In genomic region chr10:5841369-5841768, GRCm38 (mm10) we compare ENCODE assay signal across 8 mouse cellular contexts. TPM values are rescaled to one million over a fixed set of nuclear protein-coding genes. Genes with fewer than 3 reads are reported as not detected.
DNase-seq lines count a peak whose midpoint lies in the region; ATAC-seq lines count a peak whose summit lies in the region.

No protein-coding gene starts in this region.

- no peak overlapping the region for H3K27ac ChIP-seq in kidney, embryonic 15.5 days
- H3K27ac ChIP-seq in neural tube, embryonic 11.5 days (ENCODE audit: low read depth, low read length), result no peak overlapping the region

- peak; percentile 57 for DNase-seq in kidney, adult 18-20 months
- peak; percentile 69 for DNase-seq in CD4-positive helper T cell, adult 2 months (ENCODE audit: low read depth, low spot score)
- peak; percentile 53 for DNase-seq in MEL-GATA-1-ER (ENCODE audit: extremely low read depth, low read depth)
- peak; percentile 29 to 46 for DNase-seq in cerebellum, postnatal 36 days
- DNase-seq in kidney, postnatal 10 days, result peak; percentile 80
- DNase-seq in neural tube, embryonic 11.5 days (ENCODE audit: low spot score), result peak; percentile 51

- H3K9me3 ChIP-seq in kidney, embryonic 15.5 days (replicated peaks), result no peaks in the 10 kb centered on the region
- no peaks in the 10 kb centered on the region for H3K9me3 ChIP-seq in neural tube, embryonic 11.5 days (ENCODE audit: control insufficient read depth, low read length)

- H3K4me2 ChIP-seq in kidney, embryonic 15.5 days, result no peak overlapping the region
- H3K4me2 ChIP-seq in neural tube, embryonic 11.5 days (ENCODE audit: low read depth), result no peak overlapping the region

- H3K27me3 ChIP-seq in kidney, embryonic 15.5 days, result no peaks in the 10 kb centered on the region
- no peaks in the 10 kb centered on the region for H3K27me3 ChIP-seq in neural tube, embryonic 11.5 days (ENCODE audit: control insufficient read depth, insufficient read depth, low read length)

- H3K36me3 ChIP-seq in kidney, embryonic 15.5 days, result no peaks in the 10 kb centered on the region
- H3K36me3 ChIP-seq in neural tube, embryonic 11.5 days (ENCODE audit: control insufficient read depth, insufficient read depth, low read length), result no peaks in the 10 kb centered on the region

- ATAC-seq in kidney, embryonic 15.5 days (replicated peaks; ENCODE audit: low FRiP score), result no peak
- ATAC-seq in neural tube, embryonic 11.5 days (ENCODE audit: insufficient read depth, low FRiP score, low TSS enrichment), result no peak
- ATAC-seq in inflammation-experienced regulatory T-cells, adult 6 months, result no peak

- no peak overlapping the region for H3K9ac ChIP-seq in kidney, embryonic 15.5 days
- H3K9ac ChIP-seq in neural tube, embryonic 11.5 days (ENCODE audit: low read length), result no peak overlapping the region

- H3K4me1 ChIP-seq in kidney, embryonic 15.5 days, result no peaks in the 10 kb centered on the region
- no peaks in the 10 kb centered on the region for H3K4me1 ChIP-seq in neural tube, embryonic 11.5 days (ENCODE audit: control insufficient read depth, insufficient read depth, low read length)

- 71% methylated on average over 4 of the region's 4 CpGs for WGBS in kidney, embryonic 15.5 days
- WGBS in neural tube, embryonic 11.5 days, result 86% methylated on average over 4 of the region's 4 CpGs

- H3K4me3 ChIP-seq in kidney, embryonic 15.5 days (replicated peaks), result no peak overlapping the region
- no peak overlapping the region for H3K4me3 ChIP-seq in neural tube, embryonic 11.5 days (ENCODE audit: low read depth, low read length)

RNA-seq across cellular contexts. Expression of gene Mtrf1l, which starts 17.7 kb away (rescaled TPM):
- polyA plus RNA-seq in kidney, embryonic 15.5 days (2015; fragmentation: Nextera tagmentation; extraction: Ambion mirVana), result 14.5 and 15.3 TPM in 2 replicates
- 11.7 and 12.3 TPM in 2 replicates for polyA plus RNA-seq in neural tube, embryonic 11.5 days (2014; fragmentation: Nextera tagmentation; extraction: Ambion mirVana)
- polyA plus RNA-seq in inflammation-experienced regulatory T-cells, adult 6 months (2017; shearing (Covaris generic)), result 1 to 10 TPM; 3.6 to 9.8 (median 5.2) TPM

RNA-seq across cellular contexts. Expression of gene Fbxo5, which starts 36.0 kb away (rescaled TPM):
- polyA plus RNA-seq in kidney, embryonic 15.5 days (2015; fragmentation: Nextera tagmentation; extraction: Ambion mirVana), result 75.5 and 79.6 TPM in 2 replicates
- 75.1 and 86.3 TPM in 2 replicates for polyA plus RNA-seq in neural tube, embryonic 11.5 days (2014; fragmentation: Nextera tagmentation; extraction: Ambion mirVana)
- polyA plus RNA-seq in inflammation-experienced regulatory T-cells, adult 6 months (2017; shearing (Covaris generic)), result 10 to 100 TPM; 13.7 to 95.2 (median 16.8) TPM
